Mouse (Mus musculus): ENCODE results near the gene Grin2b. TPM values are rescaled to one million over a fixed set of nuclear protein-coding genes. Genes with fewer than 3 reads are reported as not detected.

The Grin2b gene
- polyA plus RNA-seq, 1 experiment from 2014 or later: 92.1 TPM

DNA sequence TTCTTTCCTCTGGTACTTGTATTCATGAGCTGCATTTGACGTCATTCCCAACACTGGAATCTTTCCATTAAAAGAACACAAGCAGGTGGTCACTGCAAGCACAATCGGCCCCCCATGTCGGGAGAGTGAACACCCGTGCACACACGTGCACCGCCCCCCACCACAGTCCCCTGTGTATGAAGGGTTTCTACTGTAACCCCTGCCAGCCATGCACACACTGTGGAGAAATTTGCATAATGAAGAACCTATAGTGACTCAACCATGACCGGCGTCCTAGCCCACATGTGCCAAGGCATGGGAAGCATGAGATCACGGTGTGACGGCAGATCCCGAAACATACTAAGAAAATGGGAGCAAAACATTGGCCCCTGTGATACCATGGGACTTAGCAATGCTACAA, 179.9 kb downstream of the Grin2b start:
- Histone ChIP-seq H3K9me3 (no peaks in the 10 kb centered on the region), H3K4me3 (no peak overlapping the region), H3K27ac (replicated peaks) (no peak overlapping the region), H3K4me1 (no peaks in the 10 kb centered on the region), H3K36me3 (no peaks in the 10 kb centered on the region), H3K4me2 (replicated peaks) (no peak overlapping the region), H3K9ac (replicated peaks) (no peak overlapping the region), H3K27me3 (no peaks in the 10 kb centered on the region)
- no peak for ATAC-seq (replicated peaks)
- 74% methylated on average over 11 of the region's 11 CpGs for WGBS

- Histone ChIP-seq H3K9ac (replicated peaks) (no peak overlapping the region), H3K27ac (replicated peaks) (no peak overlapping the region), H3K36me3 (no peaks in the 10 kb centered on the region), H3K27me3 (no peaks in the 10 kb centered on the region), H3K9me3 (no peaks in the 10 kb centered on the region), H3K4me3 (no peak overlapping the region), H3K4me2 (replicated peaks) (no peak overlapping the region), H3K4me1 (peaks cover 5% of the 10 kb centered on the region)
- ATAC-seq (replicated peaks): no peak
- WGBS: 49% methylated on average over 3 of the region's 3 CpGs
Observed at GRCm38 (mm10) chr6:135976106-135976505, 197.2 kb downstream of the Grin2b start.

DNA sequence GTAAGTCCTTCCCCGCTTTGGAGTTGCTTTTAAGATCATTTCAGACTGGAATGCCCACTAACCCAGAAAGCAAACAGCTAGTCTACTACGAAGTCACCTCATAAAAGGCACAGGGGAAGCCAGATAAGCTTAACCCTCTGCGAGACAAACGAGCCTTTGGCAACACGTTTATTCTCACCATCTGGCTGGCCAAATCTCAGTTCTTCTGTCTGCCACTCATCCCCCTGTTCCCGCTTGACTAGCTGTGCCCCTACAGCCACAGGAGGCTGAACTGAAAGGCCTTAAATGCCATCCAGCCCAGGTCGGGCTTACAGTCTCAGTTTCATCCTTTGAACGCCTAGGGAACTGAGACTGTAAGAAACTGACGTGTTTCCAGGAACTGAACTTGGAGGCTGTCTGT, 200.8 kb downstream of the Grin2b start:
- Histone ChIP-seq H3K4me2 (replicated peaks) (no peak overlapping the region), H3K9me3 (no peaks in the 10 kb centered on the region), H3K27me3 (no peaks in the 10 kb centered on the region), H3K4me1 (peaks cover 5% of the 10 kb centered on the region), H3K9ac (replicated peaks) (no peak overlapping the region), H3K27ac (replicated peaks) (no peak overlapping the region), H3K36me3 (no peaks in the 10 kb centered on the region), H3K4me3 (no peak overlapping the region)
- ATAC-seq (replicated peaks): no peak
- 51% methylated on average over 9 of the region's 9 CpGs for WGBS

- Histone ChIP-seq H3K36me3 (no peaks in the 10 kb centered on the region), H3K4me2 (replicated peaks) (no peak overlapping the region), H3K4me3 (no peak overlapping the region), H3K9me3 (no peaks in the 10 kb centered on the region), H3K27me3 (no peaks in the 10 kb centered on the region), H3K9ac (replicated peaks) (no peak overlapping the region), H3K27ac (replicated peaks) (no peak overlapping the region), H3K4me1 (peaks cover 5% of the 10 kb centered on the region)
- no peak for ATAC-seq (replicated peaks)
- WGBS: 87% methylated on average over 4 of the region's 4 CpGs
Observed at GRCm38 (mm10) chr6:135971481-135971880, 201.8 kb downstream of the Grin2b start.

DNA sequence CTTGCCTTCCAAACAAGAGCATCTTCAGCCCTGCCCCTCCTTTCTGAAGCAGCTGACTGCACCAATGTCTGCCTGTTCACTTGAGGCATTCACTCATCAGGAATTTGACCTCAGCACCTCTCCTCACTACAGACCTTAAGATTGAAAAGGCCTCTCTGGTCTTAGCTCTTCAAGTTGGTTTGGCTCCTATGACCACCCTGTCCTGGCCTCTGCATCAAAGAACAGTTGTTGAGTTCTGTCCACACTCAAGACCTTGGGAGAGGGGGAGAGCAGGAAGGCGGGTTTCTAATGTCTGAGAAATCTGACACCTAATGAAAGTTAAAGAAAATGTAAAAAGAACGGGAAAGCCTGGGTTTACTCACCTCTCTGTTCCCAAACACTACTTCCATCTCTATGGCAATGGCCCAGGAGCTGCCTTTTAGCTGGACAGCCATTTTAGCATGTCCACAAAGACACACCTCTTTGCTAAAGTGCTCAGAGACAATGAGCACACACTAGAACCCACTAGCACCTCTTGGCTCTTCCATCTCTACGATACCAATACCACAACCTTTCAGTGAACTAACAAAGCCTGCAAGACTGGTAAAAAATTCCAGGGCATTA, 202.5 kb downstream of the Grin2b start:
- Histone ChIP-seq H3K4me2 (replicated peaks) (no peak overlapping the region), H3K36me3 (no peaks in the 10 kb centered on the region), H3K27me3 (no peaks in the 10 kb centered on the region), H3K9me3 (no peaks in the 10 kb centered on the region), H3K27ac (replicated peaks) (no peak overlapping the region), H3K4me1 (peaks cover 5% of the 10 kb centered on the region), H3K4me3 (no peak overlapping the region), H3K9ac (replicated peaks) (no peak overlapping the region)
- ATAC-seq (replicated peaks): no peak
- 78% methylated on average over 3 of the region's 3 CpGs for WGBS

GRCm38 (mm10) chr6:135961766-135962165, 211.5 kb downstream of the Grin2b start:
- H3K27me3 ChIP-seq: no peaks in the 10 kb centered on the region
- no peak overlapping the region for H3K27ac ChIP-seq (replicated peaks)
- 0 out of 2 replicates have a peak, but pooled peaks have one; percentile 38 for ATAC-seq (replicated peaks)
- no peaks in the 10 kb centered on the region for H3K9me3 ChIP-seq
- H3K4me2 ChIP-seq (replicated peaks): no peak overlapping the region
- H3K4me3 ChIP-seq: no peak overlapping the region
- H3K4me1 ChIP-seq: peaks cover 10% of the 10 kb centered on the region; the same call in 1 of the 2 replicates
- no peak overlapping the region for H3K9ac ChIP-seq (replicated peaks)
- WGBS: 23% methylated on average over 9 of the region's 9 CpGs
- H3K36me3 ChIP-seq: no peaks in the 10 kb centered on the region

DNA sequence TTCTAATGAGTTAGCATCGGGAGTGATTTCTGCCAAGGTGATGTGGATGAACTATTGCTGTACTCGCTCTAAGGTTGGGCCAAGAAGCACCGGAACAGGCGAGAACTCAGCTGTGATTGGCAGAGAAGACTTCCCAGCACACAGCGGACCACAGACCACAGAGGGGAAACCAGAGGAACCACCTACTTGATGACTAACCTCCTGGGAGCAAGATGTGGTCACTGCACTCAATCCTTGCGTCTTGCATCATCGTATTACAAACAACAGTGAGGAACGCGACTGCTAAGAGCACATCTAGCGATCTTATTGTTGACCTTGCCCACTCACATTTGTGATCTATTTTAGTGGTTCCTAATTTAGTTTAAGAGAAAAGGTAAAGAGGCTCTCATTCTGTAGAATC, 213.7 kb downstream of the Grin2b start:
- WGBS: 96% methylated on average over 10 of the region's 10 CpGs
- no peaks in the 10 kb centered on the region for H3K9me3 ChIP-seq
- no peak overlapping the region for H3K4me2 ChIP-seq (replicated peaks)
- no peak overlapping the region for H3K9ac ChIP-seq (replicated peaks)
- no peak for ATAC-seq (replicated peaks)
- H3K27ac ChIP-seq (replicated peaks): no peak overlapping the region
- no peak overlapping the region for H3K4me3 ChIP-seq
- H3K36me3 ChIP-seq: no peaks in the 10 kb centered on the region
- H3K4me1 ChIP-seq: peaks cover 10% of the 10 kb centered on the region; the same call in 1 of the 2 replicates
- no peaks in the 10 kb centered on the region for H3K27me3 ChIP-seq

- Histone ChIP-seq H3K9ac (replicated peaks) (no peak overlapping the region), H3K27ac (replicated peaks) (no peak overlapping the region), H3K27me3 (no peaks in the 10 kb centered on the region), H3K4me3 (no peak overlapping the region), H3K9me3 (no peaks in the 10 kb centered on the region), H3K4me2 (replicated peaks) (no peak overlapping the region), H3K4me1 (0 out of 2 replicates have a peak, but pooled peaks cover 4% of the 10 kb centered on the region), H3K36me3 (no peaks in the 10 kb centered on the region)
- 91% methylated on average over 5 of the region's 5 CpGs for WGBS
- no peak for ATAC-seq (replicated peaks)
Observed at GRCm38 (mm10) chr6:135951666-135952065, 221.6 kb downstream of the Grin2b start.

DNA sequence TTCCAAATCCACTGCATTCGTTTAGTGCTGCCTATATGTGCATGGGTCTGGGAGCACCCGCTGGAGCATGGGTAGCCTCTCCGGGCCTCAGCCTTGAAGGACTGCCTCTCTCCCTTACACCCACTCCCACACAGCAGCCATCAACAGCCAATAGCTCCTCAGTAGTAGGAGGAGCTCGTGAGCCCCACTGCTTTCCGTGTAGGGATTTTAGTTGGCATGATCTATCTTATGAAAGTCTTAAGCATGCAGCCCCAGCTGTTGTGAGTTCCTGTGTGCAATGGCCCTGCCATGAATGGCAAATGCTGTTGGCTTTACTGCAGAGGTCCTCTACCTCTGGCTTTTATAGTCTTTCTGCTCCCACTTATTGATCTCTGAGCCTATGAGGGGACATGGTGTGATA, 227.8 kb downstream of the Grin2b start:
- Histone ChIP-seq H3K9me3 (no peaks in the 10 kb centered on the region), H3K4me1 (no peaks in the 10 kb centered on the region), H3K27ac (replicated peaks) (no peak overlapping the region), H3K36me3 (no peaks in the 10 kb centered on the region), H3K4me3 (no peak overlapping the region), H3K27me3 (no peaks in the 10 kb centered on the region), H3K4me2 (replicated peaks) (no peak overlapping the region), H3K9ac (replicated peaks) (no peak overlapping the region)
- 84% methylated on average over 5 of the region's 5 CpGs for WGBS
- no peak for ATAC-seq (replicated peaks)

DNA sequence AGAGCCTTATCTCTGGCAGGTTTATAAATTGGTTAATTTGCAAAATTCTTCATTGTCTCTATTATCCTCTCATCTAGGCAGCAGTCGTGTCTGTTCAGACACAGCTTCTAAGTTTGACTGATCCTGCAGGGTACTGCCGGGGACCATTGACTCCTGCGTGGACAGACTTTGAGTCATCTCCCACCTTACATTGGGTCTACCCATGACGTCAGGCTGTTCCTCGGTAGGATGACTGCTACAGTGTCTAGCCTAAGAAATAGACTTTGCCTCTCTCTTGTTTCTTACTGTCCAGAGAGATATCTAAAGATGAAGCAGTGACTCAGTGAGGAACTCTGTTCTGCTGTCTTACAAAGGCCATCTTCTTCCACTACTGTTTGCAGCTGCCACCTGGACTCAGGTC, 229.0 kb downstream of the Grin2b start:
- Histone ChIP-seq H3K9ac (replicated peaks) (no peak overlapping the region), H3K9me3 (no peaks in the 10 kb centered on the region), H3K36me3 (no peaks in the 10 kb centered on the region), H3K27ac (replicated peaks) (no peak overlapping the region), H3K4me2 (replicated peaks) (no peak overlapping the region), H3K27me3 (no peaks in the 10 kb centered on the region), H3K4me3 (no peak overlapping the region), H3K4me1 (no peaks in the 10 kb centered on the region)
- 89% methylated on average over 5 of the region's 5 CpGs for WGBS
- ATAC-seq (replicated peaks): no peak

DNA sequence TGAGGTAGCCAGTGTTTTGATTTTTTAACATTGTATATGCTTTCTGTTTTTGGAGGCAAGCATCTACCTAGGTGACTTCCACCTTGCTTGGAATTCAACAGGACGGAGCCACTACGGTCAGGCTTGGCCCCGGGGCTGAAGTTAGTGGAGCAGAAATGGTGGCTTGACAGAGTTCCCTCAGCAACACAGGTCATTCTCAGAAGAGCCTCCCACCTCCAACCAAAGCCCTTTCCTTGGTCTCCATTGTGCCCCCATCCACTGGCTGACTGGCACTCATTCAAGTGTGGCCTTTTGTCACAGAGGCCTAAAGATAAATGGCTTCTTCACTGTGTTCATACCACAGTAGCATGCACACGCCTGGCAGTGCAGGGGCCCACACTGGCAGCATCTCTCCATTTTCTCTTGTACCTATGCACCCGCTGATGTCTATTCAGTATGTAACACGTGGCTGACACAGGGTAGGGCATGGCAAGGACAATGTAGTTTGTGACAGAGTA, 230.1 kb downstream of the Grin2b start:
- ATAC-seq (replicated peaks): no peak
- no peaks in the 10 kb centered on the region for H3K36me3 ChIP-seq
- WGBS: 80% methylated on average over 6 of the region's 6 CpGs
- no peaks in the 10 kb centered on the region for H3K9me3 ChIP-seq
- H3K27me3 ChIP-seq: no peaks in the 10 kb centered on the region
- no peak overlapping the region for H3K9ac ChIP-seq (replicated peaks)
- no peak overlapping the region for H3K4me3 ChIP-seq
- H3K4me2 ChIP-seq (replicated peaks): no peak overlapping the region
- no peaks in the 10 kb centered on the region for H3K4me1 ChIP-seq
- H3K27ac ChIP-seq (replicated peaks): no peak overlapping the region

- Histone ChIP-seq H3K4me3 (no peak overlapping the region), H3K36me3 (no peaks in the 10 kb centered on the region), H3K4me1 (no peaks in the 10 kb centered on the region), H3K27ac (replicated peaks) (no peak overlapping the region), H3K27me3 (no peaks in the 10 kb centered on the region), H3K4me2 (replicated peaks) (no peak overlapping the region), H3K9ac (replicated peaks) (no peak overlapping the region), H3K9me3 (no peaks in the 10 kb centered on the region)
- no peak for ATAC-seq (replicated peaks)
- WGBS: 83% methylated on average over 3 of the region's 3 CpGs
Observed at GRCm38 (mm10) chr6:135932924-135933323, 240.4 kb downstream of the Grin2b start.

- WGBS: 22% methylated on average over 6 of the region's 6 CpGs
- H3K9me3 ChIP-seq: no peaks in the 10 kb centered on the region
- H3K4me1 ChIP-seq: no peaks in the 10 kb centered on the region
- no peak overlapping the region for H3K9ac ChIP-seq (replicated peaks)
- no peak overlapping the region for H3K4me3 ChIP-seq
- H3K4me2 ChIP-seq (replicated peaks): no peak overlapping the region
- no peak overlapping the region for H3K27ac ChIP-seq (replicated peaks)
- no peaks in the 10 kb centered on the region for H3K27me3 ChIP-seq
- 0 out of 2 replicates have a peak, but pooled peaks have one; percentile 38 for ATAC-seq (replicated peaks)
- no peaks in the 10 kb centered on the region for H3K36me3 ChIP-seq
Observed at GRCm38 (mm10) chr6:135932400-135932920, 240.9 kb downstream of the Grin2b start.

Data from forebrain, embryonic 15.5 days (tissue).